Mouse (Mus musculus) neural tube, embryonic 14.5 days (tissue): Measurements from ENCODE around the gene Exosc10. TPM values are rescaled to one million over a fixed set of nuclear protein-coding genes. Genes with fewer than 3 reads are reported as not detected.

Experiments used
- ATAC-seq: fragments of 200-750 bp; cut with Nextera tagmentation; 2 replicates; pipeline ENCODE4 v1.8.0; 2017; ENCODE audit warnings: low read depth, mild to moderate bottlenecking, moderate TSS enrichment, moderate library complexity
- H3K27ac ChIP-seq: fragments of 300-500 bp; sonication (generic); 2 replicates; pipeline ENCODE4 v1.5.1; 2014; ENCODE audit warnings: low read depth, mild to moderate bottlenecking, control low read depth, low read length, moderate library complexity, mixed read lengths
- H3K27me3 ChIP-seq: fragments of 300-500 bp; sonication (generic); 2 replicates; pipeline ENCODE4 v1.6.1; 2014; ENCODE audit warnings: low read length; ENCODE audit not compliant: control insufficient read depth, insufficient read depth
- H3K36me3 ChIP-seq: fragments of 300-500 bp; sonication (generic); 2 replicates; pipeline ENCODE4 v1.6.1; 2014; ENCODE audit warnings: low read length, mixed read lengths; ENCODE audit not compliant: control insufficient read depth, insufficient read depth
- H3K4me1 ChIP-seq: fragments of 300-500 bp; sonication (generic); 2 replicates; pipeline ENCODE4 v1.6.1; 2014; ENCODE audit warnings: low read length; ENCODE audit not compliant: control insufficient read depth, insufficient read depth
- H3K4me2 ChIP-seq: fragments of 300-500 bp; sonication (generic); 2 replicates; pipeline ENCODE4 v1.6.1; 2014; ENCODE audit warnings: mild to moderate bottlenecking, low read depth, low read length, control low read depth
- H3K4me3 ChIP-seq: fragments of 300-500 bp; sonication (generic); 2 replicates; pipeline ENCODE4 v1.5.1; 2014; ENCODE audit warnings: low read depth, low read length, control low read depth, mixed read lengths
- H3K9ac ChIP-seq: fragments of 300-500 bp; sonication (generic); replicated peaks from 2 replicates; pipeline ENCODE4 v1.6.1; 2014; ENCODE audit warnings: low read depth, mild to moderate bottlenecking, control low read depth, low read length, mixed read lengths
- H3K9me3 ChIP-seq: fragments of 300-500 bp; sonication (generic); 2 replicates; pipeline ENCODE4 v1.6.1; 2016; ENCODE audit warnings: low read length; ENCODE audit not compliant: control insufficient read depth
- WGBS: fragments of 180-500 bp; shearing (Covaris S2); extraction: QIAGEN DNeasy Blood & Tissue Kit; methylation state at CpG from one replicate; pipeline ENCODE4 v1.1.7; 2014; 5-methylcytosine and 5-hydroxymethylcytosine counted together
- polyA plus RNA-seq: library from polyadenylated mRNA; unstranded; fragments of >200 nt; fragmentation: Nextera tagmentation; extraction: Ambion mirVana; gene quantifications from 2 replicates; pipeline ENCODE4 v1.2.1, GENCODE M21; 2014

Gene Exosc10
- polyA plus RNA-seq, 1 experiment from 2014 or later = 89.1 TPM

DNA sequence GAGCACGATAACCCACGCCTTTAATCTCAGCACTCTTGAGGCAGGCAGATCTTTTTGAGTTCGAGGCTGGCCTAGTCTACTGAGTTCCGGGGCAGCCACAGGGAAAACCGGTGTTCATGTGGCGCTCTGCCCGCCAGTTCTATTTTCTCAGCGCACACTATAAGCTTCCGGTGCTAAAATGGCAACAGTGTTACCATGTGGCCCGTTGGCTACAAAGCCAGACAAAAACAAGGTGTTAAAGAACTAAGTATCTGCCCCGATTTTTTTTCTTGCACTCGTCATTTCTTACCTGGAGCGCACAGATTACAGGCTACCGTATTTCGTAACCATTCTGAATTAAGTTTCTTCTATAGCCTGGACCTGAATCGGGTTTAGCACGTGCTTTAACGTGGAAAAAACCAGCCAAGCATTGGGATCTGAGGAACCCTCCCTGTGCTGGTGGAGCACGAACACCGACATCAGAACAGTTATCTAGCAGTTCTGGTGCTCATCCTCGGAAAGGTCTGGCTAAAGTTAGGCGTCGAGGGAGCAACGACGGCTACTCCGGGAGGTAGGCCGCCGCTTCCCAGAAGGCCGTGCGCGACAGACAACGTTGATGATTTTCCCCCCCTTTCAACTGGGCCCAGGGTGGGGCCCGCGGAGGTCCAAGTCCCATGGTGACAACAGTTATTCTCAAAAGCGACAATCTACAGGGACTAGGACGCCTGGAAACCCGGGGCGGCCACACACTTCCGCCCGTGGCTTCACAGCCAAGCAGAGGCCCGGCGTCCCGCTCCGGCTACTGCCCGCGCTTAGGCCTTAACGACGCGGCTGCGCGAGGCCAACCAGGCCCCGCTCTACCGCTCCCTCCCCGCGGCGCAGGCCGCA, 67.8 kb downstream of the Exosc10 start:
- Histone ChIP-seq H3K27ac (peak overlapping the region; percentile 97), H3K4me2 (peak overlapping the region; percentile 97), H3K27me3 (no peaks in the 10 kb centered on the region), H3K9ac (peak overlapping the region; percentile 99), H3K9me3 (no peaks in the 10 kb centered on the region), H3K36me3 (peaks cover 30% of the 10 kb centered on the region), H3K4me3 (peak overlapping the region; percentile 97), H3K4me1 (peaks cover 7% of the 10 kb centered on the region; the same call in 1 of the 2 replicates)
- ATAC-seq = peak; percentile 72
- WGBS = under 1% methylated on average over 57 of the region's 57 CpGs

DNA sequence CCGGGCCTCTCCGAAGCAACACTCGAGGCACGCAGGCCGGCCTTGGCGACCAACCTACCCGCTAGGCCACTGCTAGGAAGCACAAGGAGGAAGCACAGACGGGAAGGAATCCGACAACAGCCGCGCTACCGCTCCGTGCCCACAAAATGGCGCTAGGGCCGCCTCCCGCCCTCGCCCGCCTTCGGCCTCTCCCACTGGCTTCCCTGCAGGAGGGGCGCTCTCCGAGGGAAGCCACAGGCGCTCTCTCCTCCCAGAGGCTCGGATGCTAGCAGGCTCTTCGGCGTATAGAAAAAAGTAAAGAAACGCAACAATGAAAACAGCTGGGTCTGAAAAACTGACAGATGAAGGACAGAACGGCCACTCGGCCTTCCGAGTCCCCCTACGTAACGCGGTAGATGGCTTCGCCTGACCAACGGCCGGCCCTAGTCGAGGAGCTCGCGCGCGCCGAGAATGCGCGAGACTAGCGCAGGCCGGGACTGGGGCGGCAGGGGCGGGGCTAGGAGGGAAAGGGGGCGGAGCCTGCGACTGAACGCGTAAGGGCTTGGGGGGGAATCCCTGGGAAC, 68.5 kb downstream of the Exosc10 start, which contains the start of gene Tardbp:
Tardbp (minus strand) TSS at position 397 of the 563 bp plus-strand sequence.
- peak within 1 kb of the TSS; percentile 97 for H3K4me2 ChIP-seq
- peak within 1 kb of the TSS; percentile 97 for H3K27ac ChIP-seq
- H3K9me3 ChIP-seq = no peaks in the 10 kb centered on the region
- peak within 1 kb of the TSS; percentile 99 for H3K9ac ChIP-seq
- H3K4me3 ChIP-seq = peak within 1 kb of the TSS; percentile 97
- peaks cover 7% of the 10 kb centered on the region; the same call in 1 of the 2 replicates for H3K4me1 ChIP-seq
- H3K36me3 ChIP-seq = peaks cover 23% of the 10 kb centered on the region
- peak; percentile 98 for ATAC-seq
- under 1% methylated on average over 51 of the region's 51 CpGs for WGBS
- H3K27me3 ChIP-seq = no peaks in the 10 kb centered on the region

DNA sequence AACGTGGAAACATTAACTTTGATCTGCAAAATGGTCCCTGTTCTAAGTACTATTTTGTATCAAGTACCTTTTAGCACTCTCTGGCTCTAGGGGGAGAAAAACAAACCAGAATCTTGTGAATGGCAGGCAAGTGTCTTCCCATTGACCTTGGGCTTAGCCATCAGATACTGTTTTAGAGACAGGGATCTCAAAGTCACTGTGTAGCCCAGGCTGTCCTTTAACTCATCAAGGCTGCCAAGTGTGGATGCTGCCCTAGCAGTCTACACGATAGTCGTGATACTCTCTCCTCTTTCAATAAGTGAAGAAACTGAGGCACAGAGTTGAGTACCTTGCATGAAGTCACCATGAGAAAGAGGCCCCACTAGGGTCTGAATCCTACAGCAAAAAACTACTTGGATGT, 69.0 kb downstream of the Exosc10 start:
- ATAC-seq = peak; percentile 11; the same call in 1 of the 2 replicates
- 63% methylated on average over 3 of the region's 3 CpGs for WGBS
- Histone ChIP-seq H3K4me2 (peak overlapping the region; percentile 97), H3K4me3 (peak overlapping the region; percentile 97), H3K4me1 (peaks cover 7% of the 10 kb centered on the region; the same call in 1 of the 2 replicates), H3K9ac (peak overlapping the region; percentile 99; the same call in 1 of the 2 replicates), H3K27ac (peak overlapping the region; percentile 45; the same call in 1 of the 2 replicates), H3K27me3 (no peaks in the 10 kb centered on the region), H3K36me3 (peaks cover 18% of the 10 kb centered on the region), H3K9me3 (no peaks in the 10 kb centered on the region)

Other genes starting within 250 kb of the Exosc10 start
- 13.3 and 13.4 TPM in 2 replicates for gene Ubiad1, start 113.7 kb upstream of the Exosc10 start, polyA plus RNA-seq
- gene Mtor, start 109.8 kb upstream of the Exosc10 start, polyA plus RNA-seq = 33.0 and 33.7 TPM in 2 replicates
- 0.24 and 0.44 TPM in 2 replicates for gene Angptl7, start 58.0 kb upstream of the Exosc10 start, polyA plus RNA-seq
- gene Srm, start 33.1 kb downstream of the Exosc10 start, polyA plus RNA-seq = 186 and 189 TPM in 2 replicates
- 0.64 and 1.8 TPM in 2 replicates for gene Masp2, start 44.1 kb downstream of the Exosc10 start, polyA plus RNA-seq
- 78.3 and 85.0 TPM in 2 replicates for gene Tardbp, start 68.6 kb downstream of the Exosc10 start, polyA plus RNA-seq
- not detected in 2 replicates for gene Gm572, start 84.9 kb downstream of the Exosc10 start, polyA plus RNA-seq
- gene Casz1, start 246.0 kb downstream of the Exosc10 start, polyA plus RNA-seq = 13.6 and 16.1 TPM in 2 replicates